Mouse (Mus musculus) spleen, adult 10 weeks (tissue): ENCODE results near the gene Oat. TPM values are rescaled to one million over a fixed set of nuclear protein-coding genes. Genes with fewer than 3 reads are reported as not detected.

Experiments used
- polyA plus RNA-seq: library from polyadenylated mRNA; stranded (reverse); fragments of 350-450 nt; fragmentation: Illumina TruSeq; extraction: RNeasy Lipid Tissue Mini Kit (QIAGEN cat#74804); gene quantifications from one replicate; pipeline ENCODE4 v1.2.3, GENCODE M21; 2015; ENCODE audit warnings: low replicate concordance; ENCODE audit not compliant: insufficient read depth

Gene Oat
- polyA plus RNA-seq = 113 TPM

DNA sequence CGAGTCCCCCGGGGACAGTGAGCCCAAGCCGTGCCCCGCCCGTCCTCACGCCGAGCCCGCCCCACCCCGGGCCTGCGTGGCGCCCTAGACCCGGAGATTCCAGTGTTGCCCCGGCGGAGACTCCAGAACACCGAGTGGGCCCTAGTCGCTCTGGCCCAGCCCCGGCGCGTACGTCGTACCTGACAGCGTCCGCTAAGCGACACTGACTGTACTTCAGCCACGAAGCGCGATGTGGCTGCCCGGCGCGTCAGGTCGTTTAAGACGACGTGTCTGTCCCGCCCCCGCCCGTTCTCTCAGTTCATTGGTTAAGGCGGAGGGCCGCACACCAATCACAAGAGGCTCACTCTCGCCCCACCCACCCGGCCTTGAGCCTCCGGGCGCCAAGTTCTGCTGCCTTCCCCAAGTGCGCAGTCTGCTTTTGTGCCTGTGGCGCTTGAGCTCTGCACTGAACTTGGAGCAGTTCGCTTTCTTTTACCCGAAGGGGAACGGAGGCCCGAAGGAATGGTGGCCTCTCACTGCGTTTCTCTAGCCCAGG lies at the start of gene Oat:
TSS of gene Oat (minus strand) at position 283 of the 535 bp plus-strand sequence.

DNA sequence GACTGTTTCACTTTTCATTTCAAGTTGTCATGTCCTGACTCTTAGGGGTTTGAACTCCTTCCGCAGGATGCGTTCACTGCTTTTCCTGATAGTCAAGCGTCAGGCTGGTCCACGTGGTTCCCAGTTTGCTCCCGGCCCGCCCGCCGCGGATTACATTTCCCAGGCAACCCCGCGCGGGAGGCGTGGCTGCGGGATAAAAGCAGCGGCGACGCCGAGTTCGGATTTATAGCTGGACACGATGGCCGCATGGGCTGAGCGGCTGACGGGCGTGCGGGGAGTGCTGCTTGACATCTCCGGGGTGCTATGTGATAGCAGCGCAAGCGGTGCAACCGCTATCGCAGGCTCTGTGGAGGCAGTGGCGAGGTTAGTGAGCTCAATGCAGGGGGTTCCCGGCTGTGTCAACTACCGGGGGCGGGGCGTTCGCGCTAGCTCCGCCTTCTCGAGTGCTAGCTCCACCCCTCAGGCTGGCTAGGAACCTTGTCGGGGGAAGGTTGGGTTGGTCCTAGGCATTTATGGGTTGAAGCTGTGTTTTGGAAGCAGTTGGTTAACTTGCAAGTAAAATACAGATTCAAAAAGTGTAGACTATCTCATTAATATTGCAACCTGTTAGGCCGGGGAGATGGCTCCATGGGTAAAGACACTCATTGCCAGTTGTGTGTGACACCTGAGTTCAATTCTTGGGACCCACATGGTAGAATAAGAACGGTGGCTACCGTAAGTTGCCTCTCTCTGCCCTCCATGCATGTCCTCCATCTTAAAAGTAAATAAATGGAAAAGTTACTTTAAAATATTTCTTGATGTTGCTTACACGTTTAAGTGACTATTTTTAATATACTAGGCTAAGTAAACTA lies 34.5 kb upstream of the Oat start, which contains the start of gene Lhpp:
TSS of gene Lhpp (plus strand) at position 171 of the 851 bp plus-strand sequence.

DNA sequence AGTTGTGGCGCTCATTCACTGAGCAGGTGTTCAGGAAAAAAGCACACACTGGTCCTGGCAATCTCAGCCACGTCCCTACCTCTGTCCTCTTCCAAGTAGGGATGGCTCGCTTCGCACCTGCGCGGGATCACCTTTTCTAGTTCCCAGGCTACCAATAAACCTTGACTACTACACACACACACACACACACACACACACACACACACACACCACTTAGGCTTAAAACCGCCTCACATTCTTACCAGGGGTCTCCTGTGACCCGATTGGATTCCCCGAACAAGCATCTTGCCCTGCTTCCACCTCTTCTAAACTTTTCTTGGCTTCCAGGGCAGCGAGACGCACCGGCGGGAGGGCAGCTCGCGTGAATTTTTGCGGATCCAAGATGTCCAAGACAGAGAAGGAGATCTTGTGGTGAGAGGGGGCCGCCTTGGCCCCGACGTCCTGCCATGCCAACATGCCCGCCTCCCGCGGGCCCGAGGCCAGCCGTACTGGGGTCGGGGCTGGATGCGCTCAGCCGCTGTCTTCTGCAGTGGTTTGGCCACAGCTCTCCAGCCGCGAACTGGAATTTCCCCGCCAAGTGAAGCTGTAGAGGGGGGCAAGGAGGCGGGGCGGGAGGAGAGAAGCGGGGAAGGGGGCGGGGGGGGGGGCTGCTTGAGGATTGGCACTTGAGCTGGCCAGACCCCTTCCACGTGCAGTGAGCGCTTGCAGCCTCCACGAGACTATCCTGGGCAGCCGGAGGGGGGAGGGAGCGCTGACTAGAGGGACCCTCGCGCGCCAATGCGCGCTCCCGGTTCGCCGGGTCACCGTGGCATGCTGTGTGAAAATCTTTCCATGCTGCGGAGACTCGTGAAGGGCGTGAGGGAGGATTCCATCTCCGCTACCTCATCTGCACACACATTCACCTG lies 23.1 kb upstream of the Oat start, which contains the start of gene Nkx1-2:
TSS of gene Nkx1-2 (minus strand) at position 567 of the 905 bp plus-strand sequence.

Other genes starting within 250 kb of the Oat start
- gene Nkx1-2, start 23.2 kb upstream of the Oat start, polyA plus RNA-seq = 0.14 TPM
- 5.9 TPM for gene Lhpp, start 34.2 kb upstream of the Oat start, polyA plus RNA-seq
- 28.2 TPM for gene Fam53b, start 237.5 kb upstream of the Oat start, polyA plus RNA-seq